Mouse (Mus musculus): Measurements from ENCODE around the gene Rbm33. TPM values are rescaled to one million over a fixed set of nuclear protein-coding genes. Genes with fewer than 3 reads are reported as not detected.

The Rbm33 gene
- polyA plus RNA-seq, 1 experiment from 2014 or later, result 19.6 TPM

- H3K27ac ChIP-seq (replicated peaks), result no peak overlapping the region
- ATAC-seq (replicated peaks), result no peak
- H3K9ac ChIP-seq (replicated peaks), result no peak overlapping the region
- peaks cover 81% of the 10 kb centered on the region for H3K36me3 ChIP-seq
- H3K9me3 ChIP-seq, result no peaks in the 10 kb centered on the region
- no peaks in the 10 kb centered on the region for H3K4me1 ChIP-seq
- no peaks in the 10 kb centered on the region for H3K27me3 ChIP-seq
- H3K4me2 ChIP-seq (replicated peaks), result no peak overlapping the region
- H3K4me3 ChIP-seq, result no peak overlapping the region
Measured at GRCm38 (mm10) chr5:28416029-28416428, 99.1 kb downstream of the Rbm33 start.

GRCm38 (mm10) chr5:28418734-28419133 is 101.8 kb downstream of the Rbm33 start:
- H3K4me2 ChIP-seq (replicated peaks), result no peak overlapping the region
- H3K36me3 ChIP-seq, result peaks cover 64% of the 10 kb centered on the region
- H3K27ac ChIP-seq (replicated peaks), result no peak overlapping the region
- H3K27me3 ChIP-seq, result no peaks in the 10 kb centered on the region
- no peaks in the 10 kb centered on the region for H3K4me1 ChIP-seq
- WGBS, result 86% methylated on average over 10 of the region's 10 CpGs
- no peaks in the 10 kb centered on the region for H3K9me3 ChIP-seq
- H3K4me3 ChIP-seq, result no peak overlapping the region
- H3K9ac ChIP-seq (replicated peaks), result no peak overlapping the region
- no peak for ATAC-seq (replicated peaks)

- Histone ChIP-seq H3K27ac (replicated peaks) (no peak overlapping the region), H3K4me1 (no peaks in the 10 kb centered on the region), H3K4me3 (no peak overlapping the region), H3K9ac (replicated peaks) (no peak overlapping the region), H3K27me3 (no peaks in the 10 kb centered on the region), H3K9me3 (no peaks in the 10 kb centered on the region), H3K4me2 (replicated peaks) (no peak overlapping the region), H3K36me3 (peaks cover 54% of the 10 kb centered on the region)
- 94% methylated on average over 12 of the region's 12 CpGs for WGBS
- no peak for ATAC-seq (replicated peaks)
Measured at GRCm38 (mm10) chr5:28419640-28420265, 102.8 kb downstream of the Rbm33 start.

GRCm38 (mm10) chr5:28423781-28424180 is 106.9 kb downstream of the Rbm33 start:
- H3K4me1 ChIP-seq, result no peaks in the 10 kb centered on the region
- 64% methylated on average over 4 of the region's 4 CpGs for WGBS
- H3K9me3 ChIP-seq, result no peaks in the 10 kb centered on the region
- no peak overlapping the region for H3K4me3 ChIP-seq
- H3K27ac ChIP-seq (replicated peaks), result no peak overlapping the region
- H3K27me3 ChIP-seq, result no peaks in the 10 kb centered on the region
- H3K4me2 ChIP-seq (replicated peaks), result no peak overlapping the region
- H3K9ac ChIP-seq (replicated peaks), result no peak overlapping the region
- ATAC-seq (replicated peaks), result no peak
- peaks cover 20% of the 10 kb centered on the region for H3K36me3 ChIP-seq

- Histone ChIP-seq H3K27me3 (no peaks in the 10 kb centered on the region), H3K9ac (replicated peaks) (no peak overlapping the region), H3K27ac (replicated peaks) (no peak overlapping the region), H3K9me3 (no peaks in the 10 kb centered on the region), H3K4me1 (no peaks in the 10 kb centered on the region), H3K4me3 (no peak overlapping the region), H3K36me3 (peaks cover 3% of the 10 kb centered on the region; the same call in 1 of the 2 replicates), H3K4me2 (replicated peaks) (no peak overlapping the region)
- ATAC-seq (replicated peaks), result no peak
- 93% methylated on average over 9 of the region's 9 CpGs for WGBS
Measured at GRCm38 (mm10) chr5:28425926-28426325, 109.0 kb downstream of the Rbm33 start.

- ATAC-seq (replicated peaks), result no peak
Measured at GRCm38 (mm10) chr5:28450126-28450890, 133.4 kb downstream of the Rbm33 start.

GRCm38 (mm10) chr5:28451053-28451638 is 134.2 kb downstream of the Rbm33 start:
- Histone ChIP-seq H3K4me2 (replicated peaks) (no peak overlapping the region), H3K9ac (replicated peaks) (no peak overlapping the region), H3K36me3 (no peaks in the 10 kb centered on the region), H3K4me1 (no peaks in the 10 kb centered on the region), H3K4me3 (no peak overlapping the region), H3K27ac (replicated peaks) (no peak overlapping the region), H3K9me3 (no peaks in the 10 kb centered on the region), H3K27me3 (peaks cover 8% of the 10 kb centered on the region)
- WGBS, result 32% methylated on average over 6 of the region's 6 CpGs
- peak; percentile 88 for ATAC-seq (replicated peaks)

More at GRCm38 (mm10) chr5:28450126-28450890, 133.4 kb downstream of the Rbm33 start:
- no peak overlapping the region for H3K27ac ChIP-seq (replicated peaks)
- no peak overlapping the region for H3K4me2 ChIP-seq (replicated peaks)
- H3K4me1 ChIP-seq, result no peaks in the 10 kb centered on the region
- no peaks in the 10 kb centered on the region for H3K36me3 ChIP-seq
- WGBS, result 61% methylated on average over 3 of the region's 3 CpGs
- H3K9me3 ChIP-seq, result no peaks in the 10 kb centered on the region
- H3K9ac ChIP-seq (replicated peaks), result no peak overlapping the region
- H3K4me3 ChIP-seq, result no peak overlapping the region
- H3K27me3 ChIP-seq, result no peaks in the 10 kb centered on the region

- H3K36me3 ChIP-seq, result no peaks in the 10 kb centered on the region
- H3K9ac ChIP-seq (replicated peaks), result no peak overlapping the region
- no peak overlapping the region for H3K27ac ChIP-seq (replicated peaks)
- ATAC-seq (replicated peaks), result no peak
- no peak overlapping the region for H3K4me2 ChIP-seq (replicated peaks)
- H3K4me1 ChIP-seq, result peaks cover 5% of the 10 kb centered on the region
- H3K27me3 ChIP-seq, result peaks cover 19% of the 10 kb centered on the region
- 80% methylated on average over 5 of the region's 5 CpGs for WGBS
- no peak overlapping the region for H3K4me3 ChIP-seq
- H3K9me3 ChIP-seq, result no peaks in the 10 kb centered on the region
Measured at GRCm38 (mm10) chr5:28453086-28453485, 136.2 kb downstream of the Rbm33 start.

- Histone ChIP-seq H3K9ac (replicated peaks) (no peak overlapping the region), H3K4me1 (peaks cover 9% of the 10 kb centered on the region), H3K27ac (replicated peaks) (no peak overlapping the region), H3K4me3 (no peak overlapping the region), H3K36me3 (no peaks in the 10 kb centered on the region), H3K4me2 (replicated peaks) (no peak overlapping the region), H3K27me3 (peaks cover 24% of the 10 kb centered on the region), H3K9me3 (no peaks in the 10 kb centered on the region)
- WGBS, result 22% methylated on average over 3 of the region's 3 CpGs
- no peak for ATAC-seq (replicated peaks)
Measured at GRCm38 (mm10) chr5:28453523-28453922, 136.6 kb downstream of the Rbm33 start.

GRCm38 (mm10) chr5:28454546-28454945 is 137.6 kb downstream of the Rbm33 start:
- peaks cover 34% of the 10 kb centered on the region for H3K27me3 ChIP-seq
- H3K4me1 ChIP-seq, result peaks cover 19% of the 10 kb centered on the region
- no peak for ATAC-seq (replicated peaks)
- H3K4me2 ChIP-seq (replicated peaks), result no peak overlapping the region
- no peaks in the 10 kb centered on the region for H3K9me3 ChIP-seq
- H3K4me3 ChIP-seq, result no peak overlapping the region
- H3K9ac ChIP-seq (replicated peaks), result no peak overlapping the region
- 91% methylated on average over 6 of the region's 6 CpGs for WGBS
- no peaks in the 10 kb centered on the region for H3K36me3 ChIP-seq
- H3K27ac ChIP-seq (replicated peaks), result no peak overlapping the region

GRCm38 (mm10) chr5:28455721-28456120 is 138.8 kb downstream of the Rbm33 start:
- H3K9me3 ChIP-seq, result no peaks in the 10 kb centered on the region
- H3K9ac ChIP-seq (replicated peaks), result no peak overlapping the region
- H3K36me3 ChIP-seq, result no peaks in the 10 kb centered on the region
- H3K27ac ChIP-seq (replicated peaks), result no peak overlapping the region
- H3K27me3 ChIP-seq, result peaks cover 46% of the 10 kb centered on the region
- H3K4me1 ChIP-seq, result peaks cover 31% of the 10 kb centered on the region
- H3K4me3 ChIP-seq, result no peak overlapping the region
- no peak for ATAC-seq (replicated peaks)
- WGBS, result 91% methylated on average over 5 of the region's 5 CpGs
- no peak overlapping the region for H3K4me2 ChIP-seq (replicated peaks)

GRCm38 (mm10) chr5:28456366-28456765 is 139.4 kb downstream of the Rbm33 start:
- Histone ChIP-seq H3K9me3 (no peaks in the 10 kb centered on the region), H3K36me3 (no peaks in the 10 kb centered on the region), H3K4me2 (replicated peaks) (no peak overlapping the region), H3K27ac (replicated peaks) (no peak overlapping the region), H3K27me3 (peaks cover 52% of the 10 kb centered on the region), H3K4me3 (no peak overlapping the region), H3K9ac (replicated peaks) (no peak overlapping the region), H3K4me1 (peaks cover 31% of the 10 kb centered on the region)
- WGBS, result 73% methylated on average over 1 of the region's 1 CpGs
- no peak for ATAC-seq (replicated peaks)
